Mouse (Mus musculus): ENCODE results near the gene Snx1.

Snx1 gene

GRCm38 (mm10) chr9:66051493-66051892, 74.9 kb downstream of the Snx1 start:
- no peak for ATAC-seq (ENCODE audit: low TSS enrichment)

GRCm38 (mm10) chr9:66049931-66050601, 76.3 kb downstream of the Snx1 start:
- no peak for ATAC-seq (ENCODE audit: low TSS enrichment)

GRCm38 (mm10) chr9:66043241-66043640, 83.1 kb downstream of the Snx1 start:
- ATAC-seq (ENCODE audit: low TSS enrichment) = no peak

- ATAC-seq (ENCODE audit: low TSS enrichment) = no peak
Observed at GRCm38 (mm10) chr9:66042331-66042730, 84.1 kb downstream of the Snx1 start.

- ATAC-seq (ENCODE audit: low TSS enrichment) = peak; percentile 64
Observed at GRCm38 (mm10) chr9:66040801-66041200, 85.6 kb downstream of the Snx1 start.

- ATAC-seq (ENCODE audit: low TSS enrichment) = no peak
Observed at GRCm38 (mm10) chr9:66039290-66039689, 87.1 kb downstream of the Snx1 start.

GRCm38 (mm10) chr9:66038581-66038980, 87.8 kb downstream of the Snx1 start:
- ATAC-seq (ENCODE audit: low TSS enrichment) = no peak
